10 mouse cellular contexts compared by ENCODE assay signal in genomic region chr8:46934254-46934653, GRCm38 (mm10). TPM values are rescaled to one million over a fixed set of nuclear protein-coding genes. Genes with fewer than 3 reads are reported as not detected.
DNase-seq lines count a peak whose midpoint lies in the region; TF ChIP-seq lines count a peak whose summit lies in the region.
"Had no signal": no experiment of that assay in that cellular context is flagged by ENCODE, and none has a peak within 500 bp of the region (broad histone marks: within the 10 kb centered on the region; RNA-seq: fewer than 3 reads in every experiment).

No protein-coding gene starts in this region.

- H3ac ChIP-seq in myocyte (ENCODE audit: control insufficient read depth, insufficient read length), result no peak overlapping the region

- H3K79me2 ChIP-seq in myocyte (ENCODE audit: control insufficient read depth, insufficient read depth), result no peaks in the 10 kb centered on the region

- H3K4me2 ChIP-seq in myocyte (ENCODE audit: low read depth), result peak overlapping the region; percentile 67
- H3K4me2 ChIP-seq: heart, embryonic 13.5 days; liver, embryonic 15.5 days had no signal

- peaks cover 1% of the 10 kb centered on the region; the same call in 1 of the 2 replicates for H3K4me1 ChIP-seq in cortical plate, adult 2 months (ENCODE audit: control insufficient read depth, insufficient read depth, low read length)
- H3K4me1 ChIP-seq: liver, embryonic 15.5 days had no signal

- no peak overlapping the region for H3K4me3 ChIP-seq in cortical plate, adult 2 months (ENCODE audit: insufficient read depth, low read length)
- no peak overlapping the region for H3K4me3 ChIP-seq in myocyte
- H3K4me3 ChIP-seq: heart, embryonic 13.5 days; liver, embryonic 15.5 days had no signal

- no peaks in the 10 kb centered on the region for H3K36me3 ChIP-seq in myocyte (ENCODE audit: control insufficient read depth, insufficient read depth)
- H3K36me3 ChIP-seq: heart, embryonic 13.5 days; liver, embryonic 15.5 days had no signal

- no peak for TF ChIP-seq CTCF in cortical plate, adult 2 months (IDR thresholded peaks at IDR 0.05; ENCODE audit: extremely low read depth, insufficient read depth, low read length)

- no peaks in the 10 kb centered on the region for H3K27me3 ChIP-seq in myocyte (ENCODE audit: control insufficient read depth, insufficient read depth, insufficient read length)
- H3K27me3 ChIP-seq: heart, embryonic 13.5 days; liver, embryonic 15.5 days had no signal

- TF ChIP-seq POLR2A in cortical plate, adult 2 months (IDR thresholded peaks at IDR 0.05; ENCODE audit: extremely low read depth, insufficient read depth, low read length), result no peak
- TF ChIP-seq POLR2A in myocyte (IDR thresholded peaks at IDR 0.05; ENCODE audit: insufficient read length, low read depth), result no peak

- peak; percentile 72 for DNase-seq in layer of hippocampus, adult 11-12 months (ENCODE audit: low spot score)
- DNase-seq in layer of hippocampus, postnatal 25 days (ENCODE audit: extremely low spot score in 1 of 2, low spot score in 1 of 2), result no peak
- peak; percentile 29 to 34 for DNase-seq in layer of hippocampus, postnatal 10 days (ENCODE audit: low spot score in 2 of 2)
- DNase-seq in cerebellum, postnatal 14 days, result no peak
- DNase-seq in thymus, postnatal 0 days (ENCODE audit: low spot score), result no peak
- DNase-seq in cerebellum, adult 8-10 months, result no peak

- peak overlapping the region; percentile 16; the same call in 1 of the 2 replicates for H3K27ac ChIP-seq in cortical plate, adult 2 months (ENCODE audit: insufficient read depth, low read length)
- H3K27ac ChIP-seq: heart, embryonic 13.5 days had no signal

TF ChIP-seq in myocyte, 11 proteins besides CTCF, POLR2A, EP300 and RAD21:
- TF ChIP-seq MAX (IDR thresholded peaks at IDR 0.05; ENCODE audit: low read depth) (no peak), REST (IDR thresholded peaks at IDR 0.05; ENCODE audit: insufficient read depth, insufficient read length) (no peak), USF1 (IDR thresholded peaks at IDR 0.05; ENCODE audit: low read depth) (no peak), POLR2AphosphoS2 (IDR thresholded peaks at IDR 0.05; ENCODE audit: insufficient read length, low read depth) (no peak), CEBPB (IDR thresholded peaks at IDR 0.05; ENCODE audit: insufficient read depth, poor library complexity, severe bottlenecking) (no peak), SRF (IDR thresholded peaks at IDR 0.05; ENCODE audit: control insufficient read depth, insufficient read length, low read depth) (no peak), TCF3 (IDR thresholded peaks at IDR 0.05; ENCODE audit: insufficient read length, low read depth) (no peak), TCF12 (IDR thresholded peaks at IDR 0.05; ENCODE audit: insufficient read depth, poor library complexity, severe bottlenecking) (no peak), MYOD1 (IDR thresholded peaks at IDR 0.05; ENCODE audit: control insufficient read depth in 1 of 3, insufficient read length in 2 of 3, low read depth in 2 of 3) (no peak), MYOG (IDR thresholded peaks at IDR 0.05; ENCODE audit: control insufficient read depth in 1 of 3, insufficient read depth in 1 of 3, insufficient read length in 2 of 3, low read depth in 2 of 3) (no peak), E2F4 (IDR thresholded peaks at IDR 0.05; ENCODE audit: insufficient read depth) (no peak)

RNA-seq across cellular contexts. Expression of gene Enpp6, which starts 52.4 kb away (rescaled TPM):
- 10 to 100 TPM; 17.7 to 22.8 TPM for total RNA-seq in layer of hippocampus, postnatal 25 days (2021)
- polyA plus RNA-seq in cortical plate, adult 2 months (2012; rRNA removed), result 8.8 and 14.4 TPM in 2 replicates
- total RNA-seq in layer of hippocampus, postnatal 10 days (2021), result 10 to 100 TPM; 14.1 to 14.5 TPM
- polyA plus RNA-seq in myocyte (2012; fragmentation: generic; extraction: Trizol), result not detected
- 0.03 and 0.14 TPM in 2 replicates for polyA plus RNA-seq in thymus, postnatal 0 days (2015; fragmentation: Nextera tagmentation; extraction: Ambion mirVana)

Comparison
In these comparisons a context has a peak if more than half of its experiments do, and no peak if none do; other contexts are left out.
1. DNase-seq: peak in layer of hippocampus, adult 11-12 months (single experiment) and layer of hippocampus, postnatal 10 days (2 of 2); none in layer of hippocampus, postnatal 25 days (0 of 2), cerebellum, postnatal 14 days (0 of 2), thymus, postnatal 0 days (single experiment) and cerebellum, adult 8-10 months (single experiment).